Mouse (Mus musculus) testis, postnatal 14 days (tissue): ENCODE measurements around the gene Olfr1484.
"Not testable (repeated sequence)": the region's sequence is repeated elsewhere in the genome, so short reads cannot be mapped to it uniquely, and the experiment has no call there.

Experiments
- DNase-seq: peaks from one replicate; pipeline ENCODE4 v3.0.0; 2021; ENCODE audit warnings: low spot score

The Olfr1484 gene

DNA sequence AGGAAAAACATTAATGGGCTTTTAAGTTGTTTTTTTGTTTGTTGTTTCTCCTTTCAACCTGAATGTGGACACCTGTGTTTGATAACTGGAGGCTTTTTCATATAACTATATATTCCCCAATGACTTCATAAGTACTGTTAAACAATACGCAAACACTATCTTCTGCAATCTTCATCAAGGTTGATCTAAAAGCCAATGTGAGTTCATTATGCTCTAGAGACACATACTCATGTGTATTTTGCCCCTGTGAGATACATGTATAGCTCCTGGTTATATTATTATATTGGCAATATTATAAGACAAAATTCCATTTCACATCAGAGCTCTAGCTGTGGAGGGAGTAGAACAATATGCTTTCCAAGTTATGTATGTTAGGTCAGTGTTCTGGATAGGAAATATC lies at the start of gene Olfr1484:
Gene Olfr1484, plus strand, starts transcription at position 301 of the 400 bp plus-strand sequence.
- DNase-seq, result no peak

GRCm38 (mm10) chr19:13617075-13617474 lies 33.8 kb downstream of the Olfr1484 start, which contains the start of gene Olfr1487:
Gene Olfr1487 (plus strand): TSS chr19:13617375.
- not testable (repeated sequence) for DNase-seq

GRCm38 (mm10) chr19:13631321-13631720 lies 48.0 kb downstream of the Olfr1484 start, which contains the start of gene Olfr1489:
Gene Olfr1489 (plus strand): TSS chr19:13631621.
- DNase-seq, result no peak
